Mouse (Mus musculus) G1E (cell line): ENCODE data around the gene Ccl2.

Experiments
- CTCF ChIP-seq: IDR thresholded peaks from 2 replicates; pipeline ENCODE4 v1.5.1; 2012; ENCODE audit warnings: low read depth, low read length, inconsistent platforms, mixed read lengths
- GATA1 ChIP-seq: IDR thresholded peaks from 2 replicates; pipeline ENCODE4 v1.6.1; 2012; ENCODE audit warnings: borderline replicate concordance, low read length, inconsistent platforms, mixed read lengths
- GATA2 ChIP-seq: IDR thresholded peaks from 2 replicates; pipeline ENCODE4 v1.6.1; 2012; ENCODE audit warnings: low read depth, low read length, inconsistent platforms, borderline replicate concordance
- TAL1 ChIP-seq: conservative IDR thresholded peaks from 2 replicates; pipeline ENCODE4 v1.6.1; 2012; ENCODE audit warnings: low read depth, low read length, inconsistent platforms, mixed read lengths

DNA sequence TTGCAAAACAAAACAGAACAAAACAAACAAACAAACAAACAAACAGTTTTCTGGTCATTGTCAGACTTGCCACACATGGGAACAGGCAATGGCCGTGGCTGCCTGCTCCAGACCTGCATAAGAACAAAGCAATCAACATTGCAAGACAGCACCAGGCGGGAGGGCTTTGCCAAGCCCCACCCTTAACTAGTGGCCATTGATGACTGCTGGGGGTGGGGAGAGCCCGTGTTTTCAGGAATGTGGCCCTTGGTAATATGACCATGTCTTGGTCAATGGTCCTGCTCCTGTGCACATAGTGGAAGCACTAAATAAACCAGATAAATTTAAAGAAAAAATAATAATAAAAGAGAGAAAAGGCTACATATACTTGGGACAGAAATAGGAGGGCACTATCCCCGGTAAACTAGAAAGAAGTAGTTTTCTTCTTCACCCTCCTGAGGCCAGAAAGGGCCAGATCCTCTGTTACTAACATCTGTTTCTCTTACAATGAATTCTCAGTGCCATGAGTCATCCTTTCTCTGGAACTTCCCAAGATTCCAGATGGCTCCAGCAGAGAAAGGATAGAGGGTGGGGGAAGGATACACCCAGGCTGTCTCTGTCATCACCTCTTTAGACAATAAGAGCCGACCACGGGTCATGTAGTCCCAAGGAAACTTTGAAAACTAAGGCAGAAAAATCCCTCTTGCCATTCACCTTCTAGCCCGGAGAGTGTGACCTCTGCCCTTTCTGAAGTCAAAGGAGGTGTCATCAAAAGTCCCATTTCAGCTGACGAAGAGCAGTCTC lies 23.8 kb upstream of the Ccl2 start:
- TF ChIP-seq CTCF = no peak
- no peak for TF ChIP-seq GATA1
- TF ChIP-seq TAL1 = no peak
- TF ChIP-seq GATA2 = no peak
